Mouse (Mus musculus): Measurements from ENCODE around the gene Polr3h.

Polr3h gene

GRCm38 (mm10) chr15:81949476-81950131 lies 23.6 kb upstream of the Polr3h start:
- DNase-seq (ENCODE audit: low spot score in 2 of 2): peak in 1 of 2 experiments; percentile 56

- DNase-seq (ENCODE audit: low spot score in 2 of 2): peak in 1 of 2 experiments; percentile 59
Observed at GRCm38 (mm10) chr15:81949076-81949475, 23.0 kb upstream of the Polr3h start.

GRCm38 (mm10) chr15:81943176-81943749 lies 17.2 kb upstream of the Polr3h start:
- peak in 1 of 2 experiments; percentile 52 for DNase-seq (ENCODE audit: low spot score in 2 of 2)

GRCm38 (mm10) chr15:81941010-81941409 lies 15.0 kb upstream of the Polr3h start:
- DNase-seq (ENCODE audit: low spot score in 2 of 2): peak in 1 of 2 experiments; percentile 54

GRCm38 (mm10) chr15:81940219-81940618 lies 14.2 kb upstream of the Polr3h start:
- DNase-seq (ENCODE audit: low spot score in 2 of 2): peak in 1 of 2 experiments; percentile 47

- DNase-seq (ENCODE audit: low spot score in 2 of 2): no peak
Observed at GRCm38 (mm10) chr15:81939774-81940173, 13.7 kb upstream of the Polr3h start.

- peak in 1 of 2 experiments; percentile 55 for DNase-seq (ENCODE audit: low spot score in 2 of 2)
Observed at GRCm38 (mm10) chr15:81939157-81939715, 13.2 kb upstream of the Polr3h start.

- no peak for DNase-seq (ENCODE audit: low spot score in 2 of 2)
Observed at GRCm38 (mm10) chr15:81938246-81938645, 12.2 kb upstream of the Polr3h start.

GRCm38 (mm10) chr15:81937098-81937972 lies 11.3 kb upstream of the Polr3h start:
- no peak for DNase-seq (ENCODE audit: low spot score in 2 of 2)

GRCm38 (mm10) chr15:81936679-81937078 lies 10.6 kb upstream of the Polr3h start, which contains the start of gene Csdc2:
Csdc2 (plus strand) TSS chr15:81936759.
- no peak for DNase-seq (ENCODE audit: low spot score in 2 of 2)

- DNase-seq (ENCODE audit: low spot score in 2 of 2): no peak
Observed at GRCm38 (mm10) chr15:81935869-81936637, 10.0 kb upstream of the Polr3h start.

- DNase-seq (ENCODE audit: low spot score in 2 of 2): no peak
Observed at GRCm38 (mm10) chr15:81933986-81934385, 7.9 kb upstream of the Polr3h start.

- peak in 1 of 2 experiments; percentile 42 for DNase-seq (ENCODE audit: low spot score in 2 of 2)
Observed at GRCm38 (mm10) chr15:81932951-81933470, 7.0 kb upstream of the Polr3h start.

GRCm38 (mm10) chr15:81928277-81928676 lies 2.2 kb upstream of the Polr3h start:
- peak in 1 of 2 experiments; percentile 35 for DNase-seq (ENCODE audit: low spot score in 2 of 2)

- no peak for DNase-seq (ENCODE audit: low spot score in 2 of 2)
Observed at GRCm38 (mm10) chr15:81927741-81928140, 1.7 kb upstream of the Polr3h start.

GRCm38 (mm10) chr15:81926446-81926822 lies 394 bp upstream of the Polr3h start:
- no peak for DNase-seq (ENCODE audit: low spot score in 2 of 2)

GRCm38 (mm10) chr15:81924933-81925332 lies 1.1 kb downstream of the Polr3h start:
- no peak for DNase-seq (ENCODE audit: low spot score in 2 of 2)

- no peak for DNase-seq (ENCODE audit: low spot score in 2 of 2)
Observed at GRCm38 (mm10) chr15:81921255-81921654, 4.8 kb downstream of the Polr3h start.

- no peak for DNase-seq (ENCODE audit: low spot score in 2 of 2)
Observed at GRCm38 (mm10) chr15:81920546-81921217, 5.4 kb downstream of the Polr3h start.

- no peak for DNase-seq (ENCODE audit: low spot score in 2 of 2)
Observed at GRCm38 (mm10) chr15:81919062-81919461, 7.0 kb downstream of the Polr3h start.
